ENCODE assay signal across 8 mouse cellular contexts in the genomic region with DNA sequence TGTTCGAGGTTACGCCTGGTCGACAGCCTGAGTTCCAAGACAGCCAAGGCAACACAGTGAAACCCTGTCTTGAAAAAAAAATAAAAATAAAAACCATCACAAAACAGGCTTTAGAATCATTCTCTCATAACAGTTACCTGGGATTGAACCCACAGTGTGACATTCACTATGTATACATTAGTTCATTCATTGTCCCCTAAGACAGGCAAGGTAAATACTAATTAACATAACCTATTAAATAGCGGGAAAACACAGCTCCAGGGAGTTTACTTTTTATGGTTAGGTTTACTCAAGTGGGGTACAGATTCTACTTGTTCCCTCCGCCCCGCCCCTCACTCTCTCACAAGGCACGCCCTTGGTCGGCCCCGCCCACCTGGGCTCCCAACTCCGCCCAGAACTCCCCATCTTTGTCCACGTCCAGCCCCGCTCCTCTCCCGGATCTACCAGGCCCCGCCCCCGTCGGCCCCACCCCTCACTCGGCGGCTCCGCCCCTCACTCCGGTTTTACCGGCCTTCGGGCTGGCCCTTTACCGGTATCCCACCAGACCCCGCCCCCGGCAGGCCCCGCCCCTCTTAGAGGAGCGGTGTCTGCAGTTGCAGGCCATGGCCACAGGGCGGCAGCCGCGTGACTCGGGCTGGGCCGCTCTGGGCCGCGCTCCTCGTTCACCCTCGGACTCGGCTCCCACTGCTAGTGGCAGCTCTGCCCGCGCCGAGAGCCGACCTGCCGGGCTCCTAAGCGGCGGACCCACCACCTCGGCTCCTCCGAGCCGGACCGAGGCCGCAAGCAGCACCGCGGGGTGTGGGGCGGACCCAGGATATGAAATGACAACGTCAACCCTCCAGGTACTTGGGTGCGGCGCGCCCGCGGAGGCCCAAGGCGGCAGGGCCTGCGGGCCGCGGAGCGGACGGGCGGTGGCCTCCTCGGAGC. TPM values are rescaled to one million over a fixed set of nuclear protein-coding genes. Genes with fewer than 3 reads are reported as not detected.
A peak's percentile ranks its signal among the peaks of the same experiment; 100 is the strongest.
DNase-seq lines count a peak whose midpoint lies in the region; ATAC-seq and TF ChIP-seq lines count a peak whose summit lies in the region.

A gene (plus strand): TSS at position 573 of the 927 bp plus-strand sequence.

- H3K9me3 ChIP-seq in heart, embryonic 11.5 days (replicated peaks; ENCODE audit: control insufficient read depth, low read length) = no peaks in the 10 kb centered on the region
- H3K9me3 ChIP-seq in kidney, embryonic 16.5 days (ENCODE audit: low read length) = no peaks in the 10 kb centered on the region

- peak within 1 kb of the TSS; percentile 98 for H3K9ac ChIP-seq in heart, embryonic 11.5 days (ENCODE audit: low read depth, low read length)
- H3K9ac ChIP-seq in kidney, embryonic 16.5 days (replicated peaks; ENCODE audit: low read length) = peak within 1 kb of the TSS; percentile 94
- peak within 1 kb of the TSS; percentile 99 for H3K9ac ChIP-seq in liver, adult 2 months (ENCODE audit: low read depth, low read length)

- peak within 1 kb of the TSS; percentile 82 for H3ac ChIP-seq in myocyte (ENCODE audit: control insufficient read depth, insufficient read length)

- H3K27me3 ChIP-seq in heart, embryonic 11.5 days (ENCODE audit: control insufficient read depth, insufficient read depth, low read length) = no peaks in the 10 kb centered on the region
- no peaks in the 10 kb centered on the region for H3K27me3 ChIP-seq in kidney, embryonic 16.5 days (ENCODE audit: insufficient read depth, low read length)
- H3K27me3 ChIP-seq in liver, adult 2 months (ENCODE audit: control insufficient read depth, insufficient read depth, low read length) = no peaks in the 10 kb centered on the region
- H3K27me3 ChIP-seq in myocyte (ENCODE audit: control insufficient read depth, insufficient read depth, insufficient read length) = no peaks in the 10 kb centered on the region
- no peaks in the 10 kb centered on the region for H3K27me3 ChIP-seq in splenic B cell, adult 2 months (ENCODE audit: control insufficient read depth, insufficient read depth, low read length, poor library complexity, severe bottlenecking)

- DNase-seq in B cell, adult 2 months = peak; percentile 98 to 99
- DNase-seq in brain, adult 2 months (ENCODE audit: low read depth, low spot score) = peak; percentile 95
- DNase-seq in liver, adult 2 months (ENCODE audit: extremely low read depth, low read depth, low spot score) = peak; percentile 77
- peak; percentile 95 for DNase-seq in splenic B cell, adult 2 months (ENCODE audit: low read depth, low spot score)

- peaks cover 15% of the 10 kb centered on the region for H3K4me1 ChIP-seq in heart, embryonic 11.5 days (ENCODE audit: control insufficient read depth, insufficient read depth, low read length)
- H3K4me1 ChIP-seq in kidney, embryonic 16.5 days (ENCODE audit: insufficient read depth, low read length) = peaks cover 12% of the 10 kb centered on the region
- H3K4me1 ChIP-seq in liver, adult 2 months (ENCODE audit: control insufficient read depth, insufficient read depth, low read length) = peaks cover 2% of the 10 kb centered on the region

- H3K36me3 ChIP-seq in heart, embryonic 11.5 days (ENCODE audit: control insufficient read depth, insufficient read depth, low read length) = no peaks in the 10 kb centered on the region
- no peaks in the 10 kb centered on the region for H3K36me3 ChIP-seq in kidney, embryonic 16.5 days (ENCODE audit: insufficient read depth, low read length)
- no peaks in the 10 kb centered on the region for H3K36me3 ChIP-seq in liver, adult 2 months (ENCODE audit: control insufficient read depth, insufficient read depth, low read length)
- H3K36me3 ChIP-seq in myocyte (ENCODE audit: control insufficient read depth, insufficient read depth) = no peaks in the 10 kb centered on the region
- H3K36me3 ChIP-seq in splenic B cell, adult 2 months (ENCODE audit: control insufficient read depth, insufficient read depth, low read length, poor library complexity, severe bottlenecking) = no peaks in the 10 kb centered on the region

- ATAC-seq in erythroblast, adult 5-6 weeks (replicated peaks; ENCODE audit: low FRiP score, poor library complexity, severe bottlenecking) = peak; percentile 93
- ATAC-seq in heart, embryonic 11.5 days (replicated peaks; ENCODE audit: insufficient number of reproducible peaks, low FRiP score, low TSS enrichment) = peak; percentile 90
- ATAC-seq in kidney, embryonic 16.5 days (ENCODE audit: low FRiP score, low TSS enrichment) = peak; percentile 95

- peaks cover 19% of the 10 kb centered on the region for H3K79me2 ChIP-seq in liver, adult 2 months (ENCODE audit: control insufficient read depth, insufficient read depth, low read length)
- H3K79me2 ChIP-seq in myocyte (ENCODE audit: control insufficient read depth, insufficient read depth) = peaks cover 34% of the 10 kb centered on the region

- H3K4me2 ChIP-seq in heart, embryonic 11.5 days = peak within 1 kb of the TSS; percentile 85
- H3K4me2 ChIP-seq in kidney, embryonic 16.5 days (replicated peaks; ENCODE audit: low read depth, low read length) = peak within 1 kb of the TSS; percentile 65
- peak within 1 kb of the TSS; percentile 74 for H3K4me2 ChIP-seq in myocyte (ENCODE audit: low read depth)

- H3K27ac ChIP-seq in heart, embryonic 11.5 days (ENCODE audit: low read depth, low read length) = peak within 1 kb of the TSS; percentile 80
- peak within 1 kb of the TSS; percentile 48 for H3K27ac ChIP-seq in kidney, embryonic 16.5 days (ENCODE audit: low read length)
- H3K27ac ChIP-seq in liver, adult 2 months (replicated peaks; ENCODE audit: insufficient read depth, low read depth, low read length) = peak within 1 kb of the TSS; percentile 30; the same call in 1 of the 2 replicates

- peak within 1 kb of the TSS; percentile 98 for H3K4me3 ChIP-seq in heart, embryonic 11.5 days (ENCODE audit: low read depth, low read length)
- H3K4me3 ChIP-seq in kidney, embryonic 16.5 days (ENCODE audit: low read length) = peak within 1 kb of the TSS; percentile 92
- H3K4me3 ChIP-seq in liver, adult 2 months (ENCODE audit: insufficient read depth, low read depth, low read length) = peak within 1 kb of the TSS; percentile 95
- peak within 1 kb of the TSS; percentile 35 for H3K4me3 ChIP-seq in myocyte

- peak; percentile 56; the same call in 1 of the 2 replicates for TF ChIP-seq POLR2A in liver, adult 2 months (IDR thresholded peaks at IDR 0.05; ENCODE audit: extremely low read depth, insufficient read depth, low read length)
- peak; percentile 90 for TF ChIP-seq POLR2A in myocyte (IDR thresholded peaks at IDR 0.05; ENCODE audit: insufficient read length, low read depth)

- 5% methylated on average over 60 of the region's 66 CpGs for WGBS in heart, embryonic 11.5 days (ENCODE audit: insufficient replicate concordance)
- WGBS in kidney, embryonic 16.5 days = 3% methylated on average over 66 of the region's 66 CpGs
- WGBS in liver, adult 2 months = 5% methylated on average over 64 of the region's 66 CpGs

- peak; percentile 86 for TF ChIP-seq CTCF in liver, adult 2 months (IDR thresholded peaks at IDR 0.05; ENCODE audit: low read depth, low read length)

TF ChIP-seq in myocyte, 11 proteins besides CTCF, POLR2A, EP300 and RAD21:
- TF ChIP-seq MYOG (IDR thresholded peaks at IDR 0.05; ENCODE audit: control insufficient read depth in 1 of 3, insufficient read depth in 1 of 3, insufficient read length in 2 of 3, low read depth in 2 of 3) = peak in 1 of 3 experiments; percentile 18
- no peak for TF ChIP-seq MAX (IDR thresholded peaks at IDR 0.05; ENCODE audit: low read depth)
- TF ChIP-seq CEBPB (IDR thresholded peaks at IDR 0.05; ENCODE audit: insufficient read depth, poor library complexity, severe bottlenecking) = no peak
- TF ChIP-seq TCF3 (IDR thresholded peaks at IDR 0.05; ENCODE audit: insufficient read length, low read depth) = no peak
- TF ChIP-seq REST (IDR thresholded peaks at IDR 0.05; ENCODE audit: insufficient read depth, insufficient read length) = no peak
- no peak for TF ChIP-seq TCF12 (IDR thresholded peaks at IDR 0.05; ENCODE audit: insufficient read depth, poor library complexity, severe bottlenecking)
- peak; percentile 80 for TF ChIP-seq POLR2AphosphoS2 (IDR thresholded peaks at IDR 0.05; ENCODE audit: insufficient read length, low read depth)
- TF ChIP-seq E2F4 (IDR thresholded peaks at IDR 0.05; ENCODE audit: insufficient read depth) = no peak
- TF ChIP-seq MYOD1 (IDR thresholded peaks at IDR 0.05; ENCODE audit: control insufficient read depth in 1 of 3, insufficient read length in 2 of 3, low read depth in 2 of 3) = peak in 1 of 3 experiments; percentile 16
- TF ChIP-seq SRF (IDR thresholded peaks at IDR 0.05; ENCODE audit: control insufficient read depth, insufficient read length, low read depth) = peak; percentile 23
- no peak for TF ChIP-seq USF1 (IDR thresholded peaks at IDR 0.05; ENCODE audit: low read depth)

RNA-seq across cellular contexts. Expression of the gene that starts here (rescaled TPM):
- 10.2 and 12.1 TPM in 2 replicates for total RNA-seq in erythroblast, adult 5-6 weeks (2015; ENCODE audit: low replicate concordance)
- total RNA-seq in erythroblast, adult 5-6 weeks (2017; ENCODE audit: low replicate concordance) = 9.1 and 10.7 TPM in 2 replicates
- polyA plus RNA-seq in heart, embryonic 11.5 days (2014; fragmentation: Nextera tagmentation; extraction: Ambion mirVana) = 48.5 and 59.8 TPM in 2 replicates
- polyA plus RNA-seq in kidney, embryonic 16.5 days (2015; fragmentation: Nextera tagmentation; extraction: Ambion mirVana) = 68.0 and 68.8 TPM in 2 replicates
- 11.2 and 11.5 TPM in 2 replicates for total RNA-seq in liver, adult 2 months (2014; rRNA removed)
- polyA plus RNA-seq in liver, adult 2 months (2012; rRNA removed) = 9.5 and 9.7 TPM in 2 replicates
- polyA plus RNA-seq in myocyte (2012; fragmentation: generic; extraction: Trizol) = 35.4 TPM

Comparison
In these comparisons a context has a peak if more than half of its experiments do, and no peak if none do; other contexts are left out.
1. Peak in every context shown above with its lines: DNase-seq, ATAC-seq, H3K4me3 ChIP-seq and H3K27ac ChIP-seq.
2. H3K27ac ChIP-seq: peak in every context shown above with its lines; median percentile 80 in heart, embryonic 11.5 days; 48 in kidney, embryonic 16.5 days; 30 in liver, adult 2 months.
3. H3K4me3 ChIP-seq: peak in every context shown above with its lines; median percentile 98 in heart, embryonic 11.5 days; 95 in liver, adult 2 months; 92 in kidney, embryonic 16.5 days; 35 in myocyte.